Mouse (Mus musculus): ENCODE measurements around the gene Ccdc148. TPM values are rescaled to one million over a fixed set of nuclear protein-coding genes. Genes with fewer than 3 reads are reported as not detected.

Ccdc148 gene
- polyA plus RNA-seq, 1 experiment from 2014 or later, result 0.27 TPM

DNA sequence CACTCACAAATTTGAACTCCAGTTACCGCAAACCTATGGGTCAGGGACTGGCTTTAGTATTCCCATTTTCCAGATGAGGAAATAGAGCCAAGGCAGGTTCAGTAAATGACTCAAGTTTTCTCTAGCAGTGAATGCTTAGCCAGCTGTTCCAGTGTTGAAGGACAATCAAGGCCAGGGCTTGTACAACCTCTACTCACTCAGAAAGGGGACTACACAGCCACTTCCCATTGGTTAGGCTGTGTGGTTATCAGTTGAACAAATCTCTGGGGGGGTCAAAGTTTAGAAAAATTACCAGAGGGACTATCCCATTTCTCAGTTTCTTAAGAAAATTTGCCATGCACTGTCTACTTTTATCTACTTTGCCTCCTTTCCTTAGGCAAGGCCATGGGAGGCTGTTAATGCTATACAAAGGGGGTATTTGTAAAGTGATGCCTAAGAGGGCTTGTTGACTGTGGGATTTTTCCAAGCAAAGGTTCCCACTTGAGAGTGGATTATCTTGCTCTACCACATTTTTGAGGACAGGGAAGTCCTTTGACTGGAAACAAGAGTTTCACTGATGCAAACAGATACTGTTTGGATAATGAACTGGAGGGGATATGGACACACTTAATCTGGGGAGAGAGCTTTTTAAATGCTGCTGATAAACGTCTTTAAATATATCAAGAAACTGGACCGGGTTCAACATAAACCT is 331.4 kb downstream of the Ccdc148 start:
- ATAC-seq (replicated peaks; ENCODE audit: insufficient number of reproducible peaks, low FRiP score, low TSS enrichment), result no peak

GRCm38 (mm10) chr2:58812941-58813340 is 347.5 kb downstream of the Ccdc148 start:
- Histone ChIP-seq H3K36me3 (ENCODE audit: control insufficient read depth, insufficient read depth, low read length) (no peaks in the 10 kb centered on the region), H3K4me2 (no peak overlapping the region), H3K27ac (ENCODE audit: low read depth, low read length) (no peak overlapping the region), H3K4me1 (ENCODE audit: control insufficient read depth, insufficient read depth, low read length) (no peaks in the 10 kb centered on the region), H3K9me3 (replicated peaks; ENCODE audit: control insufficient read depth, low read length) (no peaks in the 10 kb centered on the region), H3K27me3 (ENCODE audit: control insufficient read depth, insufficient read depth, low read length) (no peaks in the 10 kb centered on the region), H3K4me3 (ENCODE audit: low read depth, low read length) (no peak overlapping the region), H3K9ac (ENCODE audit: low read depth, low read length) (no peak overlapping the region)
- 68% methylated on average over 2 of the region's 2 CpGs for WGBS (ENCODE audit: insufficient replicate concordance)
- ATAC-seq (replicated peaks; ENCODE audit: insufficient number of reproducible peaks, low FRiP score, low TSS enrichment), result no peak

More for the DNA sequence above, 331.4 kb downstream of the Ccdc148 start:
- Histone ChIP-seq H3K9ac (ENCODE audit: low read depth, low read length) (no peak overlapping the region), H3K4me3 (ENCODE audit: low read depth, low read length) (no peak overlapping the region), H3K9me3 (replicated peaks; ENCODE audit: control insufficient read depth, low read length) (no peaks in the 10 kb centered on the region), H3K27ac (ENCODE audit: low read depth, low read length) (no peak overlapping the region), H3K4me2 (no peak overlapping the region), H3K4me1 (ENCODE audit: control insufficient read depth, insufficient read depth, low read length) (no peaks in the 10 kb centered on the region), H3K27me3 (ENCODE audit: control insufficient read depth, insufficient read depth, low read length) (no peaks in the 10 kb centered on the region), H3K36me3 (ENCODE audit: control insufficient read depth, insufficient read depth, low read length) (no peaks in the 10 kb centered on the region)
- 67% methylated on average over 3 of the region's 3 CpGs for WGBS (ENCODE audit: insufficient replicate concordance)

- Histone ChIP-seq H3K9ac (ENCODE audit: low read depth, low read length) (no peak overlapping the region), H3K4me1 (ENCODE audit: control insufficient read depth, insufficient read depth, low read length) (no peaks in the 10 kb centered on the region), H3K27me3 (ENCODE audit: control insufficient read depth, insufficient read depth, low read length) (no peaks in the 10 kb centered on the region), H3K4me3 (ENCODE audit: low read depth, low read length) (no peak overlapping the region), H3K9me3 (replicated peaks; ENCODE audit: control insufficient read depth, low read length) (no peaks in the 10 kb centered on the region), H3K4me2 (no peak overlapping the region), H3K36me3 (ENCODE audit: control insufficient read depth, insufficient read depth, low read length) (no peaks in the 10 kb centered on the region), H3K27ac (ENCODE audit: low read depth, low read length) (no peak overlapping the region)
- WGBS (ENCODE audit: insufficient replicate concordance), result 66% methylated on average over 5 of the region's 5 CpGs
- ATAC-seq (replicated peaks; ENCODE audit: insufficient number of reproducible peaks, low FRiP score, low TSS enrichment), result no peak
Observed at GRCm38 (mm10) chr2:58799623-58800022, 360.9 kb downstream of the Ccdc148 start.

- WGBS (ENCODE audit: insufficient replicate concordance), result 75% methylated on average over 9 of the region's 9 CpGs
- Histone ChIP-seq H3K9ac (ENCODE audit: low read depth, low read length) (no peak overlapping the region), H3K36me3 (ENCODE audit: control insufficient read depth, insufficient read depth, low read length) (no peaks in the 10 kb centered on the region), H3K27ac (ENCODE audit: low read depth, low read length) (no peak overlapping the region), H3K4me2 (no peak overlapping the region), H3K4me3 (ENCODE audit: low read depth, low read length) (no peak overlapping the region), H3K9me3 (replicated peaks; ENCODE audit: control insufficient read depth, low read length) (no peaks in the 10 kb centered on the region), H3K27me3 (ENCODE audit: control insufficient read depth, insufficient read depth, low read length) (no peaks in the 10 kb centered on the region), H3K4me1 (ENCODE audit: control insufficient read depth, insufficient read depth, low read length) (no peaks in the 10 kb centered on the region)
- ATAC-seq (replicated peaks; ENCODE audit: insufficient number of reproducible peaks, low FRiP score, low TSS enrichment), result no peak
Observed at GRCm38 (mm10) chr2:58799126-58799525, 361.4 kb downstream of the Ccdc148 start.

DNA sequence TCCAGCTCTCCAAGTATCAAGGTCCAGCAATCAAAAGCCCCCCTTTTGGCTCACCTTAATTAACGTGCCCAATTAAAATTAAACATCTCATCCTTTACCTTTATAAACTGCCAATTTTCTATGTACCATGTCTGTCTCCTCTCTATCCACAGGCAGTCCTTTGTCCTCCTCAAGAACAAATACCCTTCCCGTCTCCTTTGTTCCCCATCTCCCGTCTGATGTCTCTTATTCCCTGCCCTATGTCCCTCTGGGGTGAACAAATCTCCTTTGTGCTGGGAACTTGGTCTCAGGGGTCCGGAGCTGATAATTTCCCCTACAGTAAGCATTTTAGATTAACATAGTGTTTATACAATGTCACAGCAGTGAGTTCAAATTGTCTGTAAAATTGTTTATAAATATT is 363.0 kb downstream of the Ccdc148 start:
- Histone ChIP-seq H3K36me3 (ENCODE audit: control insufficient read depth, insufficient read depth, low read length) (no peaks in the 10 kb centered on the region), H3K4me1 (ENCODE audit: control insufficient read depth, insufficient read depth, low read length) (no peaks in the 10 kb centered on the region), H3K9ac (ENCODE audit: low read depth, low read length) (no peak overlapping the region), H3K27ac (ENCODE audit: low read depth, low read length) (no peak overlapping the region), H3K27me3 (ENCODE audit: control insufficient read depth, insufficient read depth, low read length) (no peaks in the 10 kb centered on the region), H3K9me3 (replicated peaks; ENCODE audit: control insufficient read depth, low read length) (no peaks in the 10 kb centered on the region), H3K4me3 (ENCODE audit: low read depth, low read length) (no peak overlapping the region), H3K4me2 (no peak overlapping the region)
- ATAC-seq (replicated peaks; ENCODE audit: insufficient number of reproducible peaks, low FRiP score, low TSS enrichment), result no peak
- WGBS (ENCODE audit: insufficient replicate concordance), result 78% methylated on average over 4 of the region's 4 CpGs

- Histone ChIP-seq H3K27ac (ENCODE audit: low read depth, low read length) (no peak overlapping the region), H3K4me2 (no peak overlapping the region), H3K36me3 (ENCODE audit: control insufficient read depth, insufficient read depth, low read length) (no peaks in the 10 kb centered on the region), H3K4me3 (ENCODE audit: low read depth, low read length) (no peak overlapping the region), H3K27me3 (ENCODE audit: control insufficient read depth, insufficient read depth, low read length) (no peaks in the 10 kb centered on the region), H3K9me3 (replicated peaks; ENCODE audit: control insufficient read depth, low read length) (no peaks in the 10 kb centered on the region), H3K4me1 (ENCODE audit: control insufficient read depth, insufficient read depth, low read length) (peaks cover 3% of the 10 kb centered on the region), H3K9ac (ENCODE audit: low read depth, low read length) (no peak overlapping the region)
- 84% methylated on average over 5 of the region's 5 CpGs for WGBS (ENCODE audit: insufficient replicate concordance)
- no peak for ATAC-seq (replicated peaks; ENCODE audit: insufficient number of reproducible peaks, low FRiP score, low TSS enrichment)
Observed at GRCm38 (mm10) chr2:58795432-58795831, 365.1 kb downstream of the Ccdc148 start.

- Histone ChIP-seq H3K36me3 (ENCODE audit: control insufficient read depth, insufficient read depth, low read length) (no peaks in the 10 kb centered on the region), H3K4me2 (no peak overlapping the region), H3K4me1 (ENCODE audit: control insufficient read depth, insufficient read depth, low read length) (peaks cover 3% of the 10 kb centered on the region), H3K9me3 (replicated peaks; ENCODE audit: control insufficient read depth, low read length) (no peaks in the 10 kb centered on the region), H3K27ac (ENCODE audit: low read depth, low read length) (no peak overlapping the region), H3K4me3 (ENCODE audit: low read depth, low read length) (no peak overlapping the region), H3K27me3 (ENCODE audit: control insufficient read depth, insufficient read depth, low read length) (no peaks in the 10 kb centered on the region), H3K9ac (ENCODE audit: low read depth, low read length) (no peak overlapping the region)
- 70% methylated on average over 15 of the region's 15 CpGs for WGBS (ENCODE audit: insufficient replicate concordance)
- ATAC-seq (replicated peaks; ENCODE audit: insufficient number of reproducible peaks, low FRiP score, low TSS enrichment), result no peak
Observed at GRCm38 (mm10) chr2:58794489-58794888, 366.0 kb downstream of the Ccdc148 start.

DNA sequence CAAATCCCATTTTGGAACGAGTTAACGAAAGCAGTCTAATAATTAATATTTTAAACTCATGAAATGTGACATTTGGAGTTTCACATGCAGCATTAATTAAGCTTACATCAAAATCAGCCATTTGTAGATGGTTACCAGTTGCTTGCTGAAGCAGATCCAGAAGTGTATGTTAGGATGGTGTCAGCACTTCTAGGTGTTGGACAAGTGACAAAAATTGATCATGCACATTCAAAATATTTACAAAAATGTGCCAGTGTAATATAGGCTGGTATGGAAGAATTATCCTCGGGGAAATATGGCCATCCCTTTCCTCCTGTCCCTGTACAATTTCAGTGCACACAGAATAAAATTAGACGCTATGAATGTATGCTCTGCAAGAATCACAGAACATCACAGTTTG is 370.1 kb downstream of the Ccdc148 start:
- Histone ChIP-seq H3K4me1 (ENCODE audit: control insufficient read depth, insufficient read depth, low read length) (peaks cover 5% of the 10 kb centered on the region), H3K36me3 (ENCODE audit: control insufficient read depth, insufficient read depth, low read length) (no peaks in the 10 kb centered on the region), H3K4me3 (ENCODE audit: low read depth, low read length) (no peak overlapping the region), H3K27me3 (ENCODE audit: control insufficient read depth, insufficient read depth, low read length) (no peaks in the 10 kb centered on the region), H3K4me2 (no peak overlapping the region), H3K9ac (ENCODE audit: low read depth, low read length) (no peak overlapping the region), H3K9me3 (replicated peaks; ENCODE audit: control insufficient read depth, low read length) (no peaks in the 10 kb centered on the region), H3K27ac (ENCODE audit: low read depth, low read length) (no peak overlapping the region)
- ATAC-seq (replicated peaks; ENCODE audit: insufficient number of reproducible peaks, low FRiP score, low TSS enrichment), result no peak
- 87% methylated on average over 4 of the region's 4 CpGs for WGBS (ENCODE audit: insufficient replicate concordance)

- no peak overlapping the region for H3K9ac ChIP-seq (ENCODE audit: low read depth, low read length)
- H3K27me3 ChIP-seq (ENCODE audit: control insufficient read depth, insufficient read depth, low read length), result no peaks in the 10 kb centered on the region
- H3K4me2 ChIP-seq, result no peak overlapping the region
- H3K9me3 ChIP-seq (replicated peaks; ENCODE audit: control insufficient read depth, low read length), result no peaks in the 10 kb centered on the region
- WGBS (ENCODE audit: insufficient replicate concordance), result 83% methylated on average over 7 of the region's 7 CpGs
- H3K4me3 ChIP-seq (ENCODE audit: low read depth, low read length), result no peak overlapping the region
- no peak for ATAC-seq (replicated peaks; ENCODE audit: insufficient number of reproducible peaks, low FRiP score, low TSS enrichment)
- no peak overlapping the region for H3K27ac ChIP-seq (ENCODE audit: low read depth, low read length)
- H3K36me3 ChIP-seq (ENCODE audit: control insufficient read depth, insufficient read depth, low read length), result no peaks in the 10 kb centered on the region
- H3K4me1 ChIP-seq (ENCODE audit: control insufficient read depth, insufficient read depth, low read length), result peaks cover 5% of the 10 kb centered on the region
Observed at GRCm38 (mm10) chr2:58789934-58790333, 370.5 kb downstream of the Ccdc148 start.

Measured in heart, embryonic 11.5 days (tissue).